Mouse (Mus musculus): ENCODE data around the gene Chrd.

GRCm38 (mm10) chr16:20721808-20722207 lies 11.1 kb upstream of the Chrd start:
- TF ChIP-seq CTCF (IDR thresholded peaks at IDR 0.05; ENCODE audit: borderline replicate concordance, insufficient read depth, low read depth, low read length) (no peak), POLR2A (IDR thresholded peaks at IDR 0.05; ENCODE audit: borderline replicate concordance, insufficient read depth, low read length) (no peak)
